Mouse (Mus musculus): ENCODE measurements around the gene Ropn1.

DNA sequence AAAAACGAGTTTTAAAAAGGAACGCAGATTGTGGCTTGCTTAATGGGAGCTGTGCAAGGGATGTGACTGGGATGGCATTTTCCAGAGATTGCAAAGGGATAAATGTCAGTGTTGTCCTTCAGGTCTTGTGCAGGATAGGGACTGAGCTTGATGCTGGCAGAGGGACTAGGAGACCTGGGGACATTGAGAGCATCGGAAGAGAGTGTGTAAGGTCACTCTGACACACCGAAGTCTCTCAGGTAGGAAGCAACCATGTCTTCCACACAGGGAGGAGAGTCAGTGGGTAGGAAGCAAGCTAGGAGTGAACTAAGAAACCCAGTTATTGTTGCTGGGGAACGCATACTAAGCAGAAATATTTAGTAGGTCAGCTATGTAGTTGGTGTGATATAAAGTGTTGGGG lies 8.3 kb downstream of the Ropn1 start:
- no peak for TF ChIP-seq POLR2A (IDR thresholded peaks at IDR 0.05; ENCODE audit: borderline replicate concordance, insufficient read depth, low read length)
- TF ChIP-seq CTCF (IDR thresholded peaks at IDR 0.05; ENCODE audit: borderline replicate concordance, insufficient read depth, low read depth, low read length), result no peak

Measured in cerebellum, adult 2 months (tissue).